Mouse (Mus musculus) megakaryocyte, embryonic 14.5 days (primary cell): ENCODE results near the gene Acly.
"Not testable (repeated sequence)": the region's sequence is repeated elsewhere in the genome, so short reads cannot be mapped to it uniquely, and the experiment has no call there.

ENCODE experiments used
- FLI1 ChIP-seq: IDR thresholded peaks from 2 replicates; pipeline ENCODE4 v1.6.1; 2012; ENCODE audit warnings: low read length, inconsistent platforms, mixed read lengths
- GATA1 ChIP-seq: IDR thresholded peaks from 3 replicates; pipeline ENCODE4 v1.6.1; 2012; ENCODE audit warnings: mixed read lengths, low read length, inconsistent platforms, borderline replicate concordance

DNA sequence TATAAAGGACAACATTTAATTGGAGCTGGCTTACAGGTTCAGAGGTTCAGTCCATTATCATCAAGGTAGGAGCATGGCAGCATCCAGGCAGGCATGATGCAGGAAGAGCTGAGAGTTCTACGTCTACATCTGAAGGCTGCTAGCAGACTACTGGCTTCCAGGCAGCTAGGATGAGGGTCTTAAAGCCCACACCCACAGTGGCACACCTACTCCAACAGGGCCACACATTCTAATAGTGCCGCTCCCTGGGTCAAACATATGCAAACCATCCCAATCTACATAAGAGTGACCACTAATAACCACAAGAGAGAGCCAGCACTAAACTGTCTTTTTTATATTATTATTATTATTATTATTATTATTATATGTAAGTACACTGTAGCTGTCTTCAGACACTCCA is 6.6 kb upstream of the Acly start:
- TF ChIP-seq GATA1, FLI1: not testable (repeated sequence)
